Mouse (Mus musculus) embryonic facial prominence, embryonic 13.5 days (tissue): Measurements from ENCODE around the gene Ylpm1. TPM values are rescaled to one million over a fixed set of nuclear protein-coding genes. Genes with fewer than 3 reads are reported as not detected.

ENCODE experiments used
- ATAC-seq: fragments of 200-750 bp; cut with Nextera tagmentation; 2 replicates; pipeline ENCODE4 v1.8.0; 2017; ENCODE audit warnings: low read depth; ENCODE audit not compliant: insufficient number of reproducible peaks, insufficient read depth, low FRiP score, low TSS enrichment
- H3K27ac ChIP-seq: fragments of 300-500 bp; sonication (generic); 2 replicates; pipeline ENCODE4 v1.5.1; 2015; ENCODE audit warnings: moderate library complexity, mild to moderate bottlenecking, inconsistent platforms
- H3K27me3 ChIP-seq: fragments of 300-500 bp; sonication (generic); 2 replicates; pipeline ENCODE4 v1.6.1; 2015; ENCODE audit warnings: mild to moderate bottlenecking, inconsistent platforms
- H3K36me3 ChIP-seq: fragments of 300-500 bp; sonication (generic); 2 replicates; pipeline ENCODE4 v1.6.1; 2015; ENCODE audit warnings: mild to moderate bottlenecking, inconsistent platforms
- H3K4me1 ChIP-seq: fragments of 300-500 bp; sonication (generic); 2 replicates; pipeline ENCODE4 v1.6.1; 2015; ENCODE audit warnings: inconsistent platforms
- H3K4me2 ChIP-seq: fragments of 300-500 bp; sonication (generic); 2 replicates; pipeline ENCODE4 v1.6.1; 2015; ENCODE audit warnings: moderate library complexity, mild to moderate bottlenecking, inconsistent platforms
- H3K4me3 ChIP-seq: fragments of 300-500 bp; sonication (generic); 2 replicates; pipeline ENCODE4 v1.5.1; 2015; ENCODE audit warnings: mild to moderate bottlenecking, inconsistent platforms
- H3K9ac ChIP-seq: fragments of 300-500 bp; sonication (generic); 2 replicates; pipeline ENCODE4 v1.6.1; 2015; ENCODE audit warnings: mild to moderate bottlenecking, inconsistent platforms
- H3K9me3 ChIP-seq: fragments of 300-500 bp; sonication (generic); 2 replicates; pipeline ENCODE4 v1.6.1; 2016; ENCODE audit warnings: inconsistent platforms
- WGBS: fragments of 180-500 bp; shearing (Covaris S2); methylation state at CpG from one replicate; pipeline ENCODE4 v1.1.7; 2015; ENCODE audit warnings: mixed read lengths; 5-methylcytosine and 5-hydroxymethylcytosine counted together
- polyA plus RNA-seq: library from polyadenylated mRNA; unstranded; fragments of >200 nt; fragmentation: Nextera tagmentation; extraction: Ambion mirVana; gene quantifications from 2 replicates; pipeline ENCODE4 v1.2.1, GENCODE M21; 2015

The Ylpm1 gene
- polyA plus RNA-seq, 1 experiment from 2014 or later: 37.5 TPM

GRCm38 (mm10) chr12:85112550-85113251 lies 116.6 kb downstream of the Ylpm1 start:
- 85% methylated on average over 7 of the region's 7 CpGs for WGBS
- peaks cover 17% of the 10 kb centered on the region for H3K36me3 ChIP-seq
- no peak overlapping the region for H3K27ac ChIP-seq
- H3K4me3 ChIP-seq: peak overlapping the region; percentile 89; the same call in 1 of the 2 replicates
- peaks cover 35% of the 10 kb centered on the region for H3K4me1 ChIP-seq
- H3K27me3 ChIP-seq: no peaks in the 10 kb centered on the region
- H3K9me3 ChIP-seq: no peaks in the 10 kb centered on the region
- 0 out of 2 replicates have a peak overlapping the region, but pooled peaks have one; percentile 3 for H3K9ac ChIP-seq
- ATAC-seq: no peak
- H3K4me2 ChIP-seq: peak overlapping the region; percentile 78

- 93% methylated on average over 3 of the region's 3 CpGs for WGBS
- no peak for ATAC-seq
Observed at GRCm38 (mm10) chr12:85113337-85113736, 117.2 kb downstream of the Ylpm1 start.

GRCm38 (mm10) chr12:85113917-85114316 lies 117.8 kb downstream of the Ylpm1 start:
- 93% methylated on average over 3 of the region's 3 CpGs for WGBS
- Histone ChIP-seq H3K36me3 (peaks cover 27% of the 10 kb centered on the region), H3K4me2 (no peak overlapping the region), H3K9me3 (no peaks in the 10 kb centered on the region), H3K4me3 (no peak overlapping the region), H3K4me1 (peaks cover 35% of the 10 kb centered on the region), H3K27ac (no peak overlapping the region), H3K9ac (no peak overlapping the region), H3K27me3 (no peaks in the 10 kb centered on the region)
- no peak for ATAC-seq

More at GRCm38 (mm10) chr12:85113337-85113736, 117.2 kb downstream of the Ylpm1 start:
- Histone ChIP-seq H3K27me3 (no peaks in the 10 kb centered on the region), H3K9ac (no peak overlapping the region), H3K4me1 (peaks cover 35% of the 10 kb centered on the region), H3K4me2 (no peak overlapping the region), H3K4me3 (no peak overlapping the region), H3K36me3 (peaks cover 21% of the 10 kb centered on the region), H3K27ac (no peak overlapping the region), H3K9me3 (no peaks in the 10 kb centered on the region)

DNA sequence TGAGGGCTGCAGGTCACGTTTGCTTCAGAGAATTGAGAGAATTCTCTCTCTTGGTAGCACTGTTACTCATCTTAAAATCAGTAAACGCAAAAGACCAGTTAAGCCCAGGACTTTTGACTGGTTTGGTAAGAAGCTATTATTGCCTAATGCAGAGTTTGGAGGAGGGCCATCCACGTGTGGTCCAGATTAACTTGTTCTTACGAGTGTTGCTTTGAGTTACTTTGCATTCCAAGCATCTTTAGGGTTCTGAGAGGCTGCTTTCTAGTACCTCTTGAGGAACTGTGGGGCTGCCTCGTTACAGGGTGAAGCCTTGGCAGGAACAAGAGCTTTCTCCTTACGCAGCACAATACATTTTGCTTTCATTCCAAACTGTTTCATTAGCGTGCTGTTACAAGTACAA lies 119.6 kb downstream of the Ylpm1 start:
- Histone ChIP-seq H3K9me3 (no peaks in the 10 kb centered on the region), H3K36me3 (peaks cover 42% of the 10 kb centered on the region), H3K9ac (no peak overlapping the region), H3K27ac (no peak overlapping the region), H3K27me3 (no peaks in the 10 kb centered on the region), H3K4me2 (no peak overlapping the region), H3K4me1 (peaks cover 22% of the 10 kb centered on the region), H3K4me3 (no peak overlapping the region)
- ATAC-seq: no peak
- WGBS: 58% methylated on average over 7 of the region's 7 CpGs

Other genes with a start within 250 kb of the Ylpm1 start
- 78.2 and 79.1 TPM in 2 replicates for gene Npc2, start 223.2 kb upstream of the Ylpm1 start, polyA plus RNA-seq
- gene Isca2, start 223.1 kb upstream of the Ylpm1 start, polyA plus RNA-seq: 154 and 156 TPM in 2 replicates
- 1.7 and 4.4 TPM in 2 replicates for gene Ltbp2, start 119.8 kb upstream of the Ylpm1 start, polyA plus RNA-seq
- gene Fcf1, start 25.4 kb upstream of the Ylpm1 start, polyA plus RNA-seq: 161 and 174 TPM in 2 replicates
- 14.4 and 16.3 TPM in 2 replicates for gene Arel1, start 25.4 kb upstream of the Ylpm1 start, polyA plus RNA-seq
- 2.9 and 3.7 TPM in 2 replicates for gene Prox2, start 114.4 kb downstream of the Ylpm1 start, polyA plus RNA-seq
- 108 and 109 TPM in 2 replicates for gene Dlst, start 114.5 kb downstream of the Ylpm1 start, polyA plus RNA-seq
- 0.78 and 1.1 TPM in 2 replicates for gene Rps6kl1, start 154.9 kb downstream of the Ylpm1 start, polyA plus RNA-seq
- 8.7 and 10.3 TPM in 2 replicates for gene Pgf, start 181.5 kb downstream of the Ylpm1 start, polyA plus RNA-seq
- gene Eif2b2, start 223.2 kb downstream of the Ylpm1 start, polyA plus RNA-seq: 73.2 and 81.1 TPM in 2 replicates